Mouse (Mus musculus): Measurements from ENCODE around the gene Stip1.
"Not testable (repeated sequence)": the region's sequence is repeated elsewhere in the genome, so short reads cannot be mapped to it uniquely, and the experiment has no call there.

Gene Stip1

GRCm38 (mm10) chr19:7064571-7064970 is 24.8 kb upstream of the Stip1 start:
- peak; percentile 80 for DNase-seq (ENCODE audit: low read depth, low spot score)

GRCm38 (mm10) chr19:7062916-7063315 is 23.1 kb upstream of the Stip1 start:
- DNase-seq (ENCODE audit: low read depth, low spot score) = no peak

- no peak for DNase-seq (ENCODE audit: low read depth, low spot score)
Observed at GRCm38 (mm10) chr19:7062110-7062509, 22.3 kb upstream of the Stip1 start.

- no peak for DNase-seq (ENCODE audit: low read depth, low spot score)
Observed at GRCm38 (mm10) chr19:7058541-7058940, 18.8 kb upstream of the Stip1 start.

- no peak for DNase-seq (ENCODE audit: low read depth, low spot score)
Observed at GRCm38 (mm10) chr19:7057722-7058207, 18.0 kb upstream of the Stip1 start.

- DNase-seq (ENCODE audit: low read depth, low spot score) = no peak
Observed at GRCm38 (mm10) chr19:7057126-7057721, 17.5 kb upstream of the Stip1 start.

- no peak for DNase-seq (ENCODE audit: low read depth, low spot score)
Observed at GRCm38 (mm10) chr19:7056248-7057087, 16.7 kb upstream of the Stip1 start, which contains the start of gene Macrod1. TSS of gene Macrod1 (plus strand) at chr19:7056810.

- DNase-seq (ENCODE audit: low read depth, low spot score) = no peak
Observed at GRCm38 (mm10) chr19:7055173-7055572, 15.4 kb upstream of the Stip1 start.

- DNase-seq (ENCODE audit: low read depth, low spot score) = no peak
Observed at GRCm38 (mm10) chr19:7054772-7055171, 15.0 kb upstream of the Stip1 start.

- DNase-seq (ENCODE audit: low read depth, low spot score) = not testable (repeated sequence)
Observed at GRCm38 (mm10) chr19:7053382-7053781, 13.6 kb upstream of the Stip1 start.

- no peak for DNase-seq (ENCODE audit: low read depth, low spot score)
Observed at GRCm38 (mm10) chr19:7044706-7045105, 4.9 kb upstream of the Stip1 start.

- no peak for DNase-seq (ENCODE audit: low read depth, low spot score)
Observed at GRCm38 (mm10) chr19:7044279-7044678, 4.5 kb upstream of the Stip1 start.

GRCm38 (mm10) chr19:7041171-7041570 is 1.4 kb upstream of the Stip1 start:
- no peak for DNase-seq (ENCODE audit: low read depth, low spot score)

- no peak for DNase-seq (ENCODE audit: low read depth, low spot score)
Observed at GRCm38 (mm10) chr19:7040637-7041130, 917 bp upstream of the Stip1 start.

GRCm38 (mm10) chr19:7039088-7039720 is 563 bp downstream of the Stip1 start:
- DNase-seq (ENCODE audit: low read depth, low spot score) = peak; percentile 35

- no peak for DNase-seq (ENCODE audit: low read depth, low spot score)
Observed at GRCm38 (mm10) chr19:7034006-7034405, 5.8 kb downstream of the Stip1 start.

- DNase-seq (ENCODE audit: low read depth, low spot score) = no peak
Observed at GRCm38 (mm10) chr19:7029531-7029930, 10.2 kb downstream of the Stip1 start.

GRCm38 (mm10) chr19:7020224-7020641 is 19.5 kb downstream of the Stip1 start:
- DNase-seq (ENCODE audit: low read depth, low spot score) = peak; percentile 54

GRCm38 (mm10) chr19:7019191-7019590 is 20.6 kb downstream of the Stip1 start, which contains the start of gene Fermt3:
TSS of gene Fermt3 (minus strand) at chr19:7019469.
- no peak for DNase-seq (ENCODE audit: low read depth, low spot score)

- DNase-seq (ENCODE audit: low read depth, low spot score) = no peak
Observed at GRCm38 (mm10) chr19:7018546-7018945, 21.2 kb downstream of the Stip1 start.

- no peak for DNase-seq (ENCODE audit: low read depth, low spot score)
Observed at GRCm38 (mm10) chr19:7017541-7018457, 22.0 kb downstream of the Stip1 start.
